Mouse (Mus musculus): ENCODE data around the gene Trpv4. TPM values are rescaled to one million over a fixed set of nuclear protein-coding genes. Genes with fewer than 3 reads are reported as not detected.
A peak's percentile ranks its signal among the peaks of the same experiment; 100 is the strongest.

Gene Trpv4
- polyA plus RNA-seq, 1 experiment from 2014 or later = 18.6 TPM

GRCm38 (mm10) chr5:114592463-114593160 lies 65.6 kb downstream of the Trpv4 start:
- Histone ChIP-seq H3K27me3 (ENCODE audit: control insufficient read depth, insufficient read depth, low read length) (no peaks in the 10 kb centered on the region), H3K9ac (ENCODE audit: low read depth, low read length) (no peak overlapping the region), H3K4me1 (ENCODE audit: control insufficient read depth, insufficient read depth, low read length) (peaks cover 96% of the 10 kb centered on the region), H3K4me3 (ENCODE audit: low read length) (no peak overlapping the region), H3K27ac (ENCODE audit: low read depth, low read length) (peak overlapping the region; percentile 8; the same call in 1 of the 2 replicates), H3K4me2 (replicated peaks; ENCODE audit: low read depth, low read length) (no peak overlapping the region), H3K9me3 (ENCODE audit: control insufficient read depth, low read length) (no peaks in the 10 kb centered on the region), H3K36me3 (ENCODE audit: control insufficient read depth, insufficient read depth, low read length) (no peaks in the 10 kb centered on the region)
- WGBS = 62% methylated on average over 19 of the region's 19 CpGs
- ATAC-seq (ENCODE audit: low FRiP score, low TSS enrichment) = no peak

GRCm38 (mm10) chr5:114591151-114591561 lies 67.1 kb downstream of the Trpv4 start:
- no peaks in the 10 kb centered on the region for H3K9me3 ChIP-seq (ENCODE audit: control insufficient read depth, low read length)
- no peak overlapping the region; the same call in 1 of the 2 replicates for H3K9ac ChIP-seq (ENCODE audit: low read depth, low read length)
- H3K4me2 ChIP-seq (replicated peaks; ENCODE audit: low read depth, low read length) = no peak overlapping the region
- H3K36me3 ChIP-seq (ENCODE audit: control insufficient read depth, insufficient read depth, low read length) = no peaks in the 10 kb centered on the region
- H3K27ac ChIP-seq (ENCODE audit: low read depth, low read length) = peak overlapping the region; percentile 49; the same call in 1 of the 2 replicates
- H3K4me1 ChIP-seq (ENCODE audit: control insufficient read depth, insufficient read depth, low read length) = peaks cover 95% of the 10 kb centered on the region
- 51% methylated on average over 15 of the region's 15 CpGs for WGBS
- ATAC-seq (ENCODE audit: low FRiP score, low TSS enrichment) = no peak
- H3K4me3 ChIP-seq (ENCODE audit: low read length) = no peak overlapping the region
- H3K27me3 ChIP-seq (ENCODE audit: control insufficient read depth, insufficient read depth, low read length) = no peaks in the 10 kb centered on the region

DNA sequence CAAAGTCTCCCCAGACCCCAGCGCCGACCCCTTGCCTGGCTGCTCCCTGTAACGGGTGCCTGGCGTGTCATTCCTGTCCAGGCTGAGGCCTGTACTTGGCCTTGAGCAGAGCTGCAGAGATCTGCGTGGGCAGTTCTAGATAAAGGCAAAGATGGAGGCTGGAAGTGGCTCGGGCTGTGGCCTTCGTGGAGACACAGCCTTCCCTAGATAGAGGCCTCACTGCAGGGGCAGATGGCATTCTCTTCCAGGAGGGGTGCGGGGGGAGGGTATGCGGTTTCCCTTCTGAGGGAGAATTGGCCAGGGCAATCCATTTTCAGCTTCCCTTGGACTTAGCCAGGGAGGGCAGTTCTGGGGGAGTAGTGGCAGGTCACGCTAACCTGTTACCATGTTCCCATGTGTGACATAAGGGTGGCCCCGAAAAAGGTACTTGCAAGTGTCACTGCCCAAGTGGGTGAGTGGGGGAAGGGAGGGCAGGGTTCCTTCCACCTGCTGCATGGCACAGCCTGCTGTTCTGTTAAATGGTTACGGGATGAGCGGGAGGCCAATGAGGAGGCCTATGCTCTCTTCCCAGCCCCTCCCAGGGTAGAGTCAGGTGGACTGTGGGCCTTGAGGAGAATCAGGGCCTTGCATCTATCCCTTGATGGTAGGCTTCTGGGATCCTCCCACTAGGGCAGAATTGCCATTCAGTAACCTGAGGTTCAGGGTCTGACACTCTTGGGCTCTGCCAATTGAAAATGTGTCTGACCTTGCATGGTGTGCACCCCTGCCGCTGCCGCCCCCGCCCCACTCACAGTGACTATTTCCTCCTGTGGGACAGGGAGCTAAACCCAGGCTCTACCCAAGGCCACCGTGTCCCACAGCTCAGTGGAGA lies 67.9 kb downstream of the Trpv4 start:
- WGBS = 66% methylated on average over 17 of the region's 17 CpGs
- Histone ChIP-seq H3K36me3 (ENCODE audit: control insufficient read depth, insufficient read depth, low read length) (no peaks in the 10 kb centered on the region), H3K4me3 (ENCODE audit: low read length) (no peak overlapping the region), H3K9ac (ENCODE audit: low read depth, low read length) (no peak overlapping the region; the same call in 1 of the 2 replicates), H3K27ac (ENCODE audit: low read depth, low read length) (peak overlapping the region; percentile 85), H3K9me3 (ENCODE audit: control insufficient read depth, low read length) (no peaks in the 10 kb centered on the region), H3K4me2 (replicated peaks; ENCODE audit: low read depth, low read length) (no peak overlapping the region), H3K4me1 (ENCODE audit: control insufficient read depth, insufficient read depth, low read length) (peaks cover 97% of the 10 kb centered on the region), H3K27me3 (ENCODE audit: control insufficient read depth, insufficient read depth, low read length) (no peaks in the 10 kb centered on the region)
- no peak for ATAC-seq (ENCODE audit: low FRiP score, low TSS enrichment)

GRCm38 (mm10) chr5:114589454-114589853 lies 68.8 kb downstream of the Trpv4 start:
- H3K9ac ChIP-seq (ENCODE audit: low read depth, low read length) = no peak overlapping the region
- H3K4me3 ChIP-seq (ENCODE audit: low read length) = no peak overlapping the region
- no peaks in the 10 kb centered on the region for H3K36me3 ChIP-seq (ENCODE audit: control insufficient read depth, insufficient read depth, low read length)
- H3K4me1 ChIP-seq (ENCODE audit: control insufficient read depth, insufficient read depth, low read length) = peaks cover 97% of the 10 kb centered on the region
- no peaks in the 10 kb centered on the region for H3K9me3 ChIP-seq (ENCODE audit: control insufficient read depth, low read length)
- ATAC-seq (ENCODE audit: low FRiP score, low TSS enrichment) = peak; percentile 9
- 0 out of 2 replicates have a peak overlapping the region, but pooled peaks have one; percentile 1 for H3K4me2 ChIP-seq (replicated peaks; ENCODE audit: low read depth, low read length)
- WGBS = 34% methylated on average over 2 of the region's 2 CpGs
- no peaks in the 10 kb centered on the region for H3K27me3 ChIP-seq (ENCODE audit: control insufficient read depth, insufficient read depth, low read length)
- peak overlapping the region; percentile 85 for H3K27ac ChIP-seq (ENCODE audit: low read depth, low read length)

- Histone ChIP-seq H3K27ac (ENCODE audit: low read depth, low read length) (peak overlapping the region; percentile 86; the same call in 1 of the 2 replicates), H3K9me3 (ENCODE audit: control insufficient read depth, low read length) (no peaks in the 10 kb centered on the region), H3K4me2 (replicated peaks; ENCODE audit: low read depth, low read length) (peak overlapping the region; percentile 11; the same call in 1 of the 2 replicates), H3K4me3 (ENCODE audit: low read length) (no peak overlapping the region), H3K4me1 (ENCODE audit: control insufficient read depth, insufficient read depth, low read length) (peaks cover 97% of the 10 kb centered on the region), H3K36me3 (ENCODE audit: control insufficient read depth, insufficient read depth, low read length) (no peaks in the 10 kb centered on the region), H3K9ac (ENCODE audit: low read depth, low read length) (no peak overlapping the region), H3K27me3 (ENCODE audit: control insufficient read depth, insufficient read depth, low read length) (no peaks in the 10 kb centered on the region)
- WGBS = 34% methylated on average over 6 of the region's 6 CpGs
- peak; percentile 46 for ATAC-seq (ENCODE audit: low FRiP score, low TSS enrichment)
Observed at GRCm38 (mm10) chr5:114589026-114589425, 69.2 kb downstream of the Trpv4 start.

DNA sequence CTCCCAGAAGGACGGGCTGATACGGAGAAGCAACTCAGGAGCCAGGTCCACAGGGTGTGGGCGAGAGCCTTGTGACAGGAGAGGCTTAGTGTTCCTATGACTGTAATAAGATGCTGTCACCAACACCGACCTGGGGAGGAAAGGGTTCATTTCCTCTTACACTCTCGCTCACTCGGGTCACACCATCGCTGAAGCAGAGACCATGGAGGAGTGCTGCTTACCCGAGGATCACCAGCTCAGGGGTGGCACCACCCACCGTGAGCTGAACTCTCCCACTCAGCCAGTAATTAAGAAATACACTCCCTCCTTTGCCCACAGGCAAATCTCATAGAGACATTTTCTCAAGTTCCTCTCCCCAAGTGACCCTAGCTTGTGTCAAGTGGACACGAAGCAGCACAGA lies 69.8 kb downstream of the Trpv4 start:
- no peaks in the 10 kb centered on the region for H3K9me3 ChIP-seq (ENCODE audit: control insufficient read depth, low read length)
- H3K27me3 ChIP-seq (ENCODE audit: control insufficient read depth, insufficient read depth, low read length) = no peaks in the 10 kb centered on the region
- H3K4me2 ChIP-seq (replicated peaks; ENCODE audit: low read depth, low read length) = no peak overlapping the region
- ATAC-seq (ENCODE audit: low FRiP score, low TSS enrichment) = peak; percentile 37
- H3K36me3 ChIP-seq (ENCODE audit: control insufficient read depth, insufficient read depth, low read length) = no peaks in the 10 kb centered on the region
- 21% methylated on average over 10 of the region's 10 CpGs for WGBS
- no peak overlapping the region for H3K9ac ChIP-seq (ENCODE audit: low read depth, low read length)
- no peak overlapping the region for H3K4me3 ChIP-seq (ENCODE audit: low read length)
- H3K4me1 ChIP-seq (ENCODE audit: control insufficient read depth, insufficient read depth, low read length) = peaks cover 97% of the 10 kb centered on the region
- H3K27ac ChIP-seq (ENCODE audit: low read depth, low read length) = peak overlapping the region; percentile 86; the same call in 1 of the 2 replicates

DNA sequence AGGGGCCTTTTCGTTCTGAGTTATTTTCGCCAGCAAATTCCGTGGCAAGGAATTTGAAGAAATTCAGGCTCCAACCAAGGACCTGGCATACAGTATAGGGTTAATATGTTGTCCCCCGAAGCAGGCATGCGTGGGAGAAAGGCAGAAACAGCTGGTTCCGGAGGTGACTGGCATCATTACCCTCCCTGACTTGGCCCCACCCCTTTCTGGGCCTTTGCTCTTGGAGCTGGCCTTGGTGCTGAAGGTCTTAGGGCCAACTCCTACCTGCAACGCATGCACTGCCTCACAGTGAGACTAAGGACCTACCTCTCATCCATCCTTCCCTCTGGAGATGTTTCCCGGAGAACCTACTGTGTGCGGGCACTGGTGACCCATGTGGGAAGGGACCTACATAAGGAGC lies 70.3 kb downstream of the Trpv4 start:
- Histone ChIP-seq H3K27me3 (ENCODE audit: control insufficient read depth, insufficient read depth, low read length) (no peaks in the 10 kb centered on the region), H3K4me2 (replicated peaks; ENCODE audit: low read depth, low read length) (no peak overlapping the region), H3K9ac (ENCODE audit: low read depth, low read length) (no peak overlapping the region), H3K27ac (ENCODE audit: low read depth, low read length) (no peak overlapping the region), H3K4me3 (ENCODE audit: low read length) (no peak overlapping the region), H3K9me3 (ENCODE audit: control insufficient read depth, low read length) (no peaks in the 10 kb centered on the region), H3K36me3 (ENCODE audit: control insufficient read depth, insufficient read depth, low read length) (no peaks in the 10 kb centered on the region), H3K4me1 (ENCODE audit: control insufficient read depth, insufficient read depth, low read length) (peaks cover 96% of the 10 kb centered on the region)
- ATAC-seq (ENCODE audit: low FRiP score, low TSS enrichment) = peak; percentile 26
- 37% methylated on average over 9 of the region's 9 CpGs for WGBS

GRCm38 (mm10) chr5:114585682-114586081 lies 72.5 kb downstream of the Trpv4 start:
- no peak overlapping the region for H3K4me2 ChIP-seq (replicated peaks; ENCODE audit: low read depth, low read length)
- peaks cover 83% of the 10 kb centered on the region for H3K4me1 ChIP-seq (ENCODE audit: control insufficient read depth, insufficient read depth, low read length)
- H3K9me3 ChIP-seq (ENCODE audit: control insufficient read depth, low read length) = no peaks in the 10 kb centered on the region
- 7% methylated on average over 5 of the region's 5 CpGs for WGBS
- H3K27me3 ChIP-seq (ENCODE audit: control insufficient read depth, insufficient read depth, low read length) = no peaks in the 10 kb centered on the region
- no peaks in the 10 kb centered on the region for H3K36me3 ChIP-seq (ENCODE audit: control insufficient read depth, insufficient read depth, low read length)
- H3K9ac ChIP-seq (ENCODE audit: low read depth, low read length) = no peak overlapping the region
- peak overlapping the region; percentile 68; the same call in 1 of the 2 replicates for H3K27ac ChIP-seq (ENCODE audit: low read depth, low read length)
- ATAC-seq (ENCODE audit: low FRiP score, low TSS enrichment) = no peak
- H3K4me3 ChIP-seq (ENCODE audit: low read length) = no peak overlapping the region

Data from kidney, embryonic 14.5 days (tissue).